Mouse (Mus musculus) small intestine, adult 2 months (tissue): ENCODE measurements around the gene Cyp4f15. TPM values are rescaled to one million over a fixed set of nuclear protein-coding genes. Genes with fewer than 3 reads are reported as not detected.
"Not testable (repeated sequence)": the region's sequence is repeated elsewhere in the genome, so short reads cannot be mapped to it uniquely, and the experiment has no call there.

Source experiments
- H3K27ac ChIP-seq: fragments of 200-500 bp; 2 replicates; pipeline ENCODE4 v1.5.1; 2012; ENCODE audit warnings: low read depth, low read length, control low read depth, inconsistent platforms; ENCODE audit not compliant: insufficient read depth
- H3K27me3 ChIP-seq: fragments of 200-500 bp; 2 replicates; pipeline ENCODE4 v1.6.1; 2012; ENCODE audit warnings: mild to moderate bottlenecking, moderate library complexity, low read length, inconsistent platforms; ENCODE audit not compliant: control insufficient read depth, insufficient read depth
- H3K36me3 ChIP-seq: fragments of 200-500 bp; 2 replicates; pipeline ENCODE4 v1.6.1; 2012; ENCODE audit warnings: mild to moderate bottlenecking, low read length, control low read depth, inconsistent platforms; ENCODE audit not compliant: control insufficient read depth, insufficient read depth
- H3K4me1 ChIP-seq: fragments of 200-500 bp; 2 replicates; pipeline ENCODE4 v1.6.1; 2012; ENCODE audit warnings: low read length, inconsistent platforms, mixed read lengths; ENCODE audit not compliant: control insufficient read depth, insufficient read depth, insufficient read length
- H3K4me3 ChIP-seq: fragments of 200-500 bp; 2 replicates; pipeline ENCODE4 v1.5.1; 2012; ENCODE audit warnings: low read depth, mild to moderate bottlenecking, control low read depth, inconsistent platforms, low read length, moderate library complexity
- CTCF ChIP-seq: fragments of 200-500 bp; IDR thresholded peaks from 2 replicates; pipeline ENCODE4 v1.5.1; 2012; ENCODE audit warnings: low read depth, mild to moderate bottlenecking, control low read depth, inconsistent platforms, low read length, moderate library complexity, mixed read lengths; ENCODE audit not compliant: insufficient replicate concordance, insufficient read length; ENCODE audit errors: extremely low read depth
- POLR2A ChIP-seq: fragments of 200-500 bp; IDR thresholded peaks from 2 replicates; pipeline ENCODE4 v1.6.1; 2012; ENCODE audit warnings: low read depth, mild to moderate bottlenecking, control low read depth, inconsistent platforms, low read length, moderate library complexity
- WGBS: fragments of 180-500 bp; shearing (Covaris S2); methylation state at CpG from one replicate; pipeline ENCODE4 v1.1.7; 2018; 5-methylcytosine and 5-hydroxymethylcytosine counted together
- polyA plus RNA-seq: library from polyadenylated mRNA; depleted of rRNA; stranded (reverse); fragments of >200 nt; gene quantifications from 2 replicates; pipeline ENCODE4 v1.2.3, GENCODE M21; 2012; rRNA removed

Gene Cyp4f15
- polyA plus RNA-seq, 1 experiment: 0.57 TPM

DNA sequence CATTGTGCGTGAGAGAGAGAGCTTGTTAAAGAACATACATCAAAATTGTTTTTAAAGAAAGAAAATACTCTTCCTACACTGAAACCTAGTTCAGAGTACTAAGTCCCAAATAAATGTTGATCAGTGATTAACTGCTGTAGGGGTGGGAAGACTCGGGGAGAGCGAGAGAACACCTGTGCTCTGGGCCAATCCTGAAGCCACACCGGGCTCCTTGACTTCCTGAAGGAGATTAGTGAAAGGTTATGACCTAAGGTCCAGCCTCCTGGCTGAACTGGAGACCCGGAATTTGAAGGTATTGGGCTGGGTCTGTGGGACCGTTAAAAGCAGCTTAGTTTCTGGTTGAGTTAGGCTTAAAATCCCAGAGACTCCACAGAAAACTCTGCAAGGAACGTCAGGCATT lies 37.3 kb downstream of the Cyp4f15 start:
- H3K27ac ChIP-seq: no peak overlapping the region
- TF ChIP-seq CTCF (no peak), POLR2A (no peak)
- H3K4me1 ChIP-seq: no peaks in the 10 kb centered on the region
- H3K36me3 ChIP-seq: no peaks in the 10 kb centered on the region
- WGBS: 46% methylated on average over 7 of the region's 7 CpGs
- H3K27me3 ChIP-seq: no peaks in the 10 kb centered on the region
- no peak overlapping the region for H3K4me3 ChIP-seq

DNA sequence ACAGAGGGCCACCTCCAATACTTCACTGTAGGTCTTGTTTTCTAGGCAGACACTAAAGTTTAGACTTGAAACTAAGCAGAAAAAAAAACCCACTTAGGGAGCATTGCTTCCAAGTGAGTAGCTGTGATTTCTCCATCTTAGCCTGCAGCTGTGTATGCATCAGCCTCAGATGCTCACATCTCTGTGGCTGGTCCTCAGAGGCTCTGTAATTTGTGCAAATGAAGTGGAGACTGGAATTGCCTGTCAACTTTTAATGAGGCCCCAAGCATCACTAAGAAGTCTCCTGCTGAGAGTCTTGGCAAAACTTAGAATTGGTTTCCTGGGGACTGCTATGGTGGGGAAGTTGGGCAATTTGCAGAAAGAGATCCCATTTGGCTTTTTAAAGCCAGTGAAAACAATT lies 40.9 kb downstream of the Cyp4f15 start:
- not testable (repeated sequence) for H3K4me1 ChIP-seq, H3K27ac ChIP-seq, H3K36me3 ChIP-seq

DNA sequence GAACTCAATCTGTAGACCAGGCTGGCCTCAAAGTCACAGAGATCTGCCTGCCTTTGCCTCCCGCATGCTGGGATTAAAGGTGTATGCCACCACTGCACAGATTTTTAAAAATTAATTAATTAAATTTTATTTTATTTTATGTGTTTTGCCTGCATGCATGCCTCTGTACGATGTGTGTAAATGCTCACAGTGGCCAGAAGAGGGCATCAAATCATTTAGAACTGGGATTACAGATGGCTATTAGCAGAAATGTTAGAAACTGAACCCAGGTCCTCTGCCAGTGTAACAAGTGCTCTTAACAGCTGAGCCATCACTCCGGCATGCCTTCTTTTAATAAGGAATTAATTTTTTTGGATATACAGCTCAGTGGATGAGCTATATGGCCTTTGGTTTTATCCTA lies 43.6 kb downstream of the Cyp4f15 start:
- Histone ChIP-seq H3K36me3 (no peaks in the 10 kb centered on the region), H3K27ac (no peak overlapping the region), H3K4me3 (no peak overlapping the region), H3K4me1 (no peaks in the 10 kb centered on the region), H3K27me3 (no peaks in the 10 kb centered on the region)
- no peak for TF ChIP-seq CTCF
- no peak for TF ChIP-seq POLR2A
- WGBS: 71% methylated on average over 3 of the region's 3 CpGs

More for the DNA sequence above, 40.9 kb downstream of the Cyp4f15 start:
- H3K27me3 ChIP-seq, H3K4me3 ChIP-seq: not testable (repeated sequence)

DNA sequence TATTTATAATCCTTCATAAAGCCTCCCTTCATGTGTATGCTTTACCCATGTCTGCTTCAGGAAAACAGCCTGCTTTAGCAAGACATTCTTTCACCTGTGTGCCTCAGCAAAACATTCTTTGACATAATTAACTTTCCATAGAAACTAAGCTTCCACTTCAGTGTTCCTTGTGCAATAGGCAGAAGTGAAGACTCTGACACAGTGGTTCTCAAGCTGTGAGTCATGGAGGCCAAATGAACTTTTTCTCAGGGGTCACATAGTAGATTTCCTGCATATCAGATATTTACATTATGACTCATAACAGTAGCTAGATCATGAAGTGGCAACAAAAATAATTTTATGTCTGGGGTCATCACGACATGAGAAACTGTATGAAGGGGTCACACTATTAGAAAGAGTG lies 53.0 kb downstream of the Cyp4f15 start:
- no peak overlapping the region for H3K4me3 ChIP-seq
- TF ChIP-seq POLR2A (no peak), CTCF (no peak)
- 49% methylated on average over 1 of the region's 1 CpGs for WGBS
- no peaks in the 10 kb centered on the region for H3K27me3 ChIP-seq
- no peak overlapping the region for H3K27ac ChIP-seq
- no peaks in the 10 kb centered on the region for H3K4me1 ChIP-seq
- H3K36me3 ChIP-seq: no peaks in the 10 kb centered on the region

DNA sequence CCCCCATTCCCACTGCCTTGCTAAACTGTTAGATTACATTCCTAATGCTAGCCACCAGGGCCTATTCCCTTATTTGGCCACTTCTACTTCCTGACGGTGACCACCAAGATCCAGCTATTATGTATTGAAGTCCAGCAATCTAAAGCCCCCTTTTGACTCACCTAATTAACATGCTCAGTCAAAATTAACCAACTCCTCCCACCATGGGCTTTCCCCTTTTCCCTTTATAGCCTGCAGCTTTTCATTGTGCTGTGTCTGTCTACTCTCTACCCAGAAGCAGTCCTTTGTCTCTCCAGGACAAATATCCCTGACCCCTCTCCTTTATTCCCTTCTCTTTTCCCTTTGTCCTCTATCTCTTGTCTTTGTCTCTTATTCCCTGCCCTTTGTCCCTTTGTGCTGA lies 55.6 kb downstream of the Cyp4f15 start:
- H3K4me3 ChIP-seq: no peak overlapping the region
- H3K27ac ChIP-seq: no peak overlapping the region
- WGBS: 56% methylated on average over 1 of the region's 1 CpGs
- TF ChIP-seq POLR2A (no peak), CTCF (no peak)
- H3K27me3 ChIP-seq: no peaks in the 10 kb centered on the region
- H3K36me3 ChIP-seq: no peaks in the 10 kb centered on the region
- H3K4me1 ChIP-seq: no peaks in the 10 kb centered on the region

DNA sequence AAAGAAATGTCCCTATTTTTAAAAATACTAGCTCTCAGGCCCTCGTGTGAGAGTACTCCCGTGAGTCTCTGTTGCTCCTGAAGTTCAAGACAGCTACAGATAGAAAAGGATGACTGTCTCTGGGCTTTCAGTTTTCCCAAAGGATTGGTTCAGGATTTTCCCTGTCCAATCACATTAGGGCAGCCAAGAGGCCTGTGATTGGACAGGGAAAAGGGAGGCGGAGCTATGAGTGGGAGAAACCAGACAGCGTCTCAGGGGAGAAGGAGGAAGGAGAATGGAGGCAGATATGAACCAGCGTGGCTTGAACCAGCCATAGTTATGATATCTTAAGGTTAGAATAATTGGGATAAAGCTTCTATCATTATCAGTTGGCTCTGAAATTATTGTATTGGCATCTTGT lies 65.2 kb downstream of the Cyp4f15 start:
- 39% methylated on average over 5 of the region's 5 CpGs for WGBS
- TF ChIP-seq CTCF: no peak
- Histone ChIP-seq H3K4me1 (no peaks in the 10 kb centered on the region), H3K27ac (no peak overlapping the region), H3K27me3 (no peaks in the 10 kb centered on the region), H3K4me3 (no peak overlapping the region), H3K36me3 (no peaks in the 10 kb centered on the region)

Other genes starting within 250 kb of the Cyp4f15 start
- 0.65 and 1.0 TPM in 2 replicates for gene Cyp4f39, start 232.9 kb upstream of the Cyp4f15 start, polyA plus RNA-seq
- gene Cyp4f17, start 179.6 kb upstream of the Cyp4f15 start, polyA plus RNA-seq: 2.3 and 2.5 TPM in 2 replicates
- 69.4 and 140 TPM in 2 replicates for gene Cyp4f16, start 149.1 kb upstream of the Cyp4f15 start, polyA plus RNA-seq
- not detected in 2 replicates for gene Cyp4f37, start 64.3 kb upstream of the Cyp4f15 start, polyA plus RNA-seq
- 20.5 and 87.7 TPM in 2 replicates for gene Cyp4f40, start 26.7 kb upstream of the Cyp4f15 start, polyA plus RNA-seq
- 2.7 and 6.1 TPM in 2 replicates for gene Zfp871, start 102.7 kb downstream of the Cyp4f15 start, polyA plus RNA-seq
- 0.04 TPM in 1 of 2 replicates, not detected in the other for gene Zfp811, start 124.3 kb downstream of the Cyp4f15 start, polyA plus RNA-seq
- gene Zfp799, start 144.6 kb downstream of the Cyp4f15 start, polyA plus RNA-seq: 2.6 and 6.9 TPM in 2 replicates
- gene Zfp870, start 206.0 kb downstream of the Cyp4f15 start, polyA plus RNA-seq: 0.09 and 0.30 TPM in 2 replicates
- 364 and 1,373 TPM in 2 replicates for gene Cyp4f14, start 231.7 kb downstream of the Cyp4f15 start, polyA plus RNA-seq